Mouse (Mus musculus) ES-Bruce4 (cell line): ENCODE measurements around the gene Fam149b.

ENCODE experiments used
- CTCF ChIP-seq: IDR thresholded peaks from one replicate; pipeline ENCODE4 v1.8.1; 2011; ENCODE audit warnings: low read depth, low read length
- POLR2A ChIP-seq: IDR thresholded peaks from one replicate; pipeline ENCODE4 v1.8.1; 2011; ENCODE audit warnings: low read length; ENCODE audit not compliant: insufficient read depth

GRCm38 (mm10) chr14:20432420-20432819, 84.5 kb downstream of the Fam149b start:
- TF ChIP-seq POLR2A (no peak), CTCF (no peak)
